Mouse (Mus musculus) CH12.LX (cell line): ENCODE measurements around the gene Nlgn1. TPM values are rescaled to one million over a fixed set of nuclear protein-coding genes. Genes with fewer than 3 reads are reported as not detected.

Experiments
- DNase-seq: peaks from one replicate; pipeline ENCODE4 v3.0.0-alpha.2; 2013; ENCODE audit errors: extremely low read depth
- H3K27ac ChIP-seq: 2 replicates; pipeline ENCODE4 v1.5.1; 2012; ENCODE audit warnings: low read depth, mild to moderate bottlenecking, control low read depth, moderate library complexity; ENCODE audit not compliant: insufficient read depth
- H3K27me3 ChIP-seq: replicated peaks from 2 replicates; pipeline ENCODE3; 2012; ENCODE audit warnings: inconsistent platforms
- H3K36me3 ChIP-seq, 2 experiments: replicated peaks in 1 of 2; 2 replicates each; pipeline versions ENCODE3 to v1.6.1; 2012; ENCODE audit warnings: inconsistent platforms in 1 of 2, low read length in 1 of 2, mild to moderate bottlenecking in 1 of 2, mixed read lengths in 1 of 2, moderate library complexity in 1 of 2; ENCODE audit not compliant: control insufficient read depth in 1 of 2, insufficient read depth in 1 of 2
- H3K4me1 ChIP-seq, 2 experiments: 2 replicates each; pipeline ENCODE4 v1.6.1; 2012; ENCODE audit warnings: inconsistent platforms in 1 of 2, moderate library complexity in 1 of 2; ENCODE audit not compliant: insufficient read depth in 2 of 2, control insufficient read depth in 1 of 2
- H3K4me2 ChIP-seq: 2 replicates; pipeline ENCODE4 v1.6.1; 2012; ENCODE audit warnings: low read depth, mild to moderate bottlenecking, control low read depth; ENCODE audit not compliant: poor library complexity, insufficient read depth, severe bottlenecking
- H3K4me3 ChIP-seq, 3 experiments: fragments of 150-350 bp in 1 of 3; sonication (generic) in 1 of 3; replicated peaks in 1 of 3; 2 replicates each; pipeline versions ENCODE3 to v1.5.1; 2011 to 2012; ENCODE audit warnings: low read depth in 2 of 3, low read length in 2 of 3, mild to moderate bottlenecking in 2 of 3, moderate library complexity in 2 of 3, control low read depth in 1 of 3, improper control_type of control experiment in 1 of 3, inconsistent platforms in 1 of 3, mixed read lengths in 1 of 3; ENCODE audit not compliant: poor library complexity in 1 of 3
- H3K79me2 ChIP-seq: replicated peaks from 2 replicates; pipeline ENCODE4 v1.6.1; 2012; ENCODE audit warnings: mild to moderate bottlenecking, moderate library complexity; ENCODE audit not compliant: control insufficient read depth, poor library complexity, insufficient read depth, severe bottlenecking; ENCODE audit errors: extremely low read depth
- H3K9ac ChIP-seq: 2 replicates; pipeline ENCODE4 v1.6.1; 2012; ENCODE audit warnings: low read depth, mild to moderate bottlenecking, control low read depth, moderate library complexity; ENCODE audit not compliant: insufficient read depth
- H3K9me3 ChIP-seq: replicated peaks from 2 replicates; pipeline ENCODE3; 2012; ENCODE audit warnings: low read length, inconsistent platforms, mixed read lengths
- BHLHE40 ChIP-seq: IDR thresholded peaks from 2 replicates; pipeline ENCODE4 v1.6.1; 2011; ENCODE audit warnings: mild to moderate bottlenecking, low read depth, low read length, improper control_type of control experiment
- CHD1 ChIP-seq: IDR thresholded peaks from 2 replicates; pipeline ENCODE4 v1.6.1; 2012; ENCODE audit warnings: low read depth, low read length, improper control_type of control experiment, inconsistent platforms
- CHD2 ChIP-seq: IDR thresholded peaks from 2 replicates; pipeline ENCODE4 v1.6.1; 2011; ENCODE audit warnings: low read length, improper control_type of control experiment
- CTCF ChIP-seq, 2 experiments: IDR thresholded peaks in 1 of 2; conservative IDR thresholded peaks in 1 of 2; 2 replicates each; pipeline ENCODE4 v1.5.1; 2011 to 2012; ENCODE audit warnings: low read depth in 2 of 2, low read length in 2 of 2, improper control_type of control experiment in 1 of 2, inconsistent platforms in 1 of 2, mild to moderate bottlenecking in 1 of 2, moderate library complexity in 1 of 2
- ELF1 ChIP-seq: IDR thresholded peaks from 2 replicates; pipeline ENCODE4 v1.6.1; 2014; ENCODE audit warnings: low read depth, mild to moderate bottlenecking, inconsistent platforms, low read length, improper control_type of control experiment
- EP300 ChIP-seq: IDR thresholded peaks from 2 replicates; pipeline ENCODE4 v1.6.1; 2011; ENCODE audit warnings: low read length, improper control_type of control experiment
- ETS1 ChIP-seq: conservative IDR thresholded peaks from 2 replicates; pipeline ENCODE4 v1.6.1; 2012; ENCODE audit warnings: low read depth, mild to moderate bottlenecking, inconsistent platforms, low read length, improper control_type of control experiment, moderate library complexity
- IRF4 ChIP-seq: IDR thresholded peaks from 2 replicates; pipeline ENCODE4 v1.6.1; 2014; ENCODE audit warnings: low read depth, mild to moderate bottlenecking, inconsistent platforms, low read length, improper control_type of control experiment
- JUN ChIP-seq: IDR thresholded peaks from 2 replicates; pipeline ENCODE4 v1.6.1; 2011; ENCODE audit warnings: low read depth, mild to moderate bottlenecking, low read length, improper control_type of control experiment, moderate library complexity; ENCODE audit not compliant: insufficient read depth
- JUND ChIP-seq: conservative IDR thresholded peaks from 2 replicates; pipeline ENCODE4 v1.6.1; 2011; ENCODE audit warnings: low read depth, low read length, improper control_type of control experiment
- KAT2A ChIP-seq: IDR thresholded peaks from 2 replicates; pipeline ENCODE4 v1.6.1; 2012; ENCODE audit warnings: low read length, improper control_type of control experiment, inconsistent platforms; ENCODE audit not compliant: insufficient replicate concordance
- MAFK ChIP-seq: IDR thresholded peaks from 2 replicates; pipeline ENCODE4 v1.6.1; 2011; ENCODE audit warnings: low read length, improper control_type of control experiment; ENCODE audit not compliant: insufficient replicate concordance
- MAX ChIP-seq: IDR thresholded peaks from 2 replicates; pipeline ENCODE4 v1.6.1; 2011; ENCODE audit warnings: low read length, improper control_type of control experiment
- MEF2A ChIP-seq: IDR thresholded peaks from 2 replicates; pipeline ENCODE4 v1.6.1; 2014; ENCODE audit warnings: low read depth, mild to moderate bottlenecking, inconsistent platforms, low read length, improper control_type of control experiment, borderline replicate concordance
- MYC ChIP-seq: IDR thresholded peaks from 2 replicates; pipeline ENCODE4 v1.6.1; 2011; ENCODE audit warnings: low read depth, mild to moderate bottlenecking, improper control_type of control experiment, low read length
- NELFE ChIP-seq: IDR thresholded peaks from 2 replicates; pipeline ENCODE4 v1.6.1; 2011; ENCODE audit warnings: low read depth, low read length, improper control_type of control experiment
- NRF1 ChIP-seq: IDR thresholded peaks from 2 replicates; pipeline ENCODE4 v1.6.1; 2014; ENCODE audit warnings: low read depth, mild to moderate bottlenecking, inconsistent platforms, low read length, improper control_type of control experiment, moderate library complexity
- PAX5 ChIP-seq: IDR thresholded peaks from 2 replicates; pipeline ENCODE4 v1.6.1; 2012; ENCODE audit warnings: low read length, inconsistent platforms, mixed read lengths
- POLR2AphosphoS2 ChIP-seq: IDR thresholded peaks from 2 replicates; pipeline ENCODE4 v1.6.1; 2011; ENCODE audit warnings: low read depth, low read length, improper control_type of control experiment
- RAD21 ChIP-seq: IDR thresholded peaks from 2 replicates; pipeline ENCODE4 v1.6.1; 2011; ENCODE audit warnings: low read depth, mild to moderate bottlenecking, low read length, improper control_type of control experiment, moderate library complexity
- RCOR1 ChIP-seq: conservative IDR thresholded peaks from 2 replicates; pipeline ENCODE4 v1.6.1; 2012; ENCODE audit warnings: low read depth, mild to moderate bottlenecking, inconsistent platforms, low read length, improper control_type of control experiment
- SMC3 ChIP-seq: IDR thresholded peaks from 2 replicates; pipeline ENCODE4 v1.6.1; 2011; ENCODE audit warnings: low read depth, low read length, improper control_type of control experiment
- UBTF ChIP-seq: IDR thresholded peaks from 2 replicates; pipeline ENCODE4 v1.6.1; 2012; ENCODE audit warnings: low read depth, mild to moderate bottlenecking, inconsistent platforms, low read length, improper control_type of control experiment, moderate library complexity
- USF1 ChIP-seq: IDR thresholded peaks from 2 replicates; pipeline ENCODE4 v1.6.1; 2014; ENCODE audit warnings: low read depth, mild to moderate bottlenecking, inconsistent platforms, low read length, improper control_type of control experiment
- USF2 ChIP-seq: conservative IDR thresholded peaks from 2 replicates; pipeline ENCODE4 v1.6.1; 2011; ENCODE audit warnings: low read depth, low read length, improper control_type of control experiment
- ZC3H11A ChIP-seq: IDR thresholded peaks from 2 replicates; pipeline ENCODE4 v1.6.1; 2012; ENCODE audit warnings: low read depth, mild to moderate bottlenecking, inconsistent platforms, low read length, improper control_type of control experiment
- ZKSCAN1 ChIP-seq: IDR thresholded peaks from 2 replicates; pipeline ENCODE4 v1.6.1; 2012; ENCODE audit warnings: low read depth, inconsistent platforms, low read length, improper control_type of control experiment, borderline replicate concordance
- ZMIZ1 ChIP-seq: IDR thresholded peaks from 2 replicates; pipeline ENCODE4 v1.6.1; 2012; ENCODE audit warnings: low read depth, mild to moderate bottlenecking, inconsistent platforms, low read length, improper control_type of control experiment
- ZNF384 ChIP-seq: IDR thresholded peaks from 2 replicates; pipeline ENCODE4 v1.6.1; 2012; ENCODE audit warnings: low read depth, low read length, improper control_type of control experiment, inconsistent platforms
- dilution Hi-C: fragments of 300-500 bp; cut with MboI; formaldehyde crosslinking; loops from 2 replicates; pipeline ENCODE4 v1.14.3; 2020; ENCODE audit warnings: low sequenced_read_pairs; ENCODE audit not compliant: extremely low pct_unique_long_range_greater_than_20kb, extremely low pct_ligation_motif_present
- in situ Hi-C: fragments of 300-500 bp; cut with MboI; formaldehyde crosslinking; loops from 3 replicates; pipeline ENCODE4 v1.14.3; 2019; ENCODE audit warnings: low sequenced_read_pairs, low pct_ligation_motif_present, low pct_unique_long_range_greater_than_20kb, mixed read lengths
- polyA plus RNA-seq: library from polyadenylated mRNA; unstranded; fragments of >175 nt; gene quantifications from 2 replicates; pipeline ENCODE4 v1.2.1, GENCODE M21; 2012; ENCODE audit warnings: low read depth; ENCODE audit not compliant: insufficient read length
- total RNA-seq, 2 experiments: library from RNA; depleted of rRNA; stranded (reverse); fragments of 300-350 nt in 1 of 2; fragments of >200 nt in 1 of 2; gene quantifications; 2 replicates each; pipeline ENCODE4 v1.2.3; 2012 to 2014

Nlgn1 gene
- total and polyA plus RNA-seq, 3 experiments, result not detected

GRCm38 (mm10) chr3:25606597-25606996, 725.7 kb downstream of the Nlgn1 start:
- Histone ChIP-seq H3K9ac (no peak overlapping the region), H3K4me2 (no peak overlapping the region), H3K4me3 (no peak overlapping the region), H3K9me3 (peaks cover 23% of the 10 kb centered on the region), H3K36me3 (no peaks in the 10 kb centered on the region), H3K27me3 (no peaks in the 10 kb centered on the region), H3K79me2 (no peaks in the 10 kb centered on the region), H3K4me1 (no peaks in the 10 kb centered on the region), H3K27ac (no peak overlapping the region)
- in situ Hi-C loops (no loop called here), dilution Hi-C loops (no loop called here)
- TF ChIP-seq MAX, result no peak
- no peak for TF ChIP-seq RCOR1
- no peak for TF ChIP-seq ELF1
- no peak for TF ChIP-seq USF2
- TF ChIP-seq KAT2A, result no peak
- TF ChIP-seq CHD1, result no peak
- no peak for TF ChIP-seq ZMIZ1
- no peak for TF ChIP-seq PAX5
- TF ChIP-seq IRF4, result no peak
- TF ChIP-seq USF1, result no peak
- TF ChIP-seq ZC3H11A, result no peak
- TF ChIP-seq CHD2, result no peak
- DNase-seq, result no peak

- no peak overlapping the region for H3K4me3 ChIP-seq
- TF ChIP-seq PAX5 (no peak), JUND (no peak), UBTF (no peak), SMC3 (no peak), ZKSCAN1 (no peak), NELFE (no peak), MYC (no peak), ZMIZ1 (no peak), MAFK (no peak), CHD1 (no peak), NRF1 (no peak), POLR2AphosphoS2 (no peak), ETS1 (no peak), ZNF384 (no peak), CTCF (conservative IDR thresholded peaks at IDR 0.05 in 1 of 2, IDR thresholded peaks at IDR 0.05 in 1 of 2; ENCODE audit: low read depth in 2 of 2, low read length in 2 of 2) (no peak), BHLHE40 (no peak), RAD21 (no peak), EP300 (no peak), JUN (no peak), MEF2A (no peak)
- dilution Hi-C loops, result no loop called here
These were observed 734.7 kb downstream of the Nlgn1 start for GRCm38 (mm10) chr3:25597513-25597912.

More at GRCm38 (mm10) chr3:25597513-25597912, 734.7 kb downstream of the Nlgn1 start:
- Histone ChIP-seq H3K27ac (no peak overlapping the region), H3K27me3 (no peaks in the 10 kb centered on the region), H3K79me2 (no peaks in the 10 kb centered on the region), H3K9ac (no peak overlapping the region), H3K36me3 (no peaks in the 10 kb centered on the region), H3K9me3 (peaks cover 27% of the 10 kb centered on the region), H3K4me1 (no peaks in the 10 kb centered on the region), H3K4me2 (no peak overlapping the region)
- DNase-seq, result no peak
- in situ Hi-C loops, result no loop called here
